Mouse (Mus musculus) ES-Bruce4 (cell line): Measurements from ENCODE around the gene Cyb5d2. TPM values are rescaled to one million over a fixed set of nuclear protein-coding genes. Genes with fewer than 3 reads are reported as not detected.
"Not testable (repeated sequence)": the region's sequence is repeated elsewhere in the genome, so short reads cannot be mapped to it uniquely, and the experiment has no call there.

ENCODE experiments used
- H3K27ac ChIP-seq: 2 replicates; pipeline ENCODE4 v1.5.1; 2012; ENCODE audit warnings: low read length, inconsistent platforms; ENCODE audit not compliant: insufficient read depth
- H3K27me3 ChIP-seq: 2 replicates; pipeline ENCODE4 v1.6.1; 2012; ENCODE audit warnings: mild to moderate bottlenecking, low read length, inconsistent platforms; ENCODE audit not compliant: control insufficient read depth, poor library complexity, insufficient read depth, severe bottlenecking
- H3K36me3 ChIP-seq: 2 replicates; pipeline ENCODE4 v1.6.1; 2012; ENCODE audit warnings: inconsistent platforms, mild to moderate bottlenecking, low read length, moderate library complexity; ENCODE audit not compliant: control insufficient read depth, poor library complexity, insufficient read depth, severe bottlenecking
- H3K4me1 ChIP-seq: one replicate; pipeline ENCODE4 v1.8.1; 2011; ENCODE audit warnings: low read length; ENCODE audit not compliant: control insufficient read depth, insufficient read depth
- H3K4me3 ChIP-seq: 2 replicates; pipeline ENCODE4 v1.5.1; 2011; ENCODE audit warnings: low read depth, mild to moderate bottlenecking, low read length
- H3K9ac ChIP-seq: 2 replicates; pipeline ENCODE4 v1.6.1; 2012; ENCODE audit warnings: low read depth, mild to moderate bottlenecking, inconsistent platforms; ENCODE audit not compliant: poor library complexity, severe bottlenecking
- H3K9me3 ChIP-seq: replicated peaks from 2 replicates; pipeline ENCODE4 v1.6.1; 2012; ENCODE audit warnings: mild to moderate bottlenecking, low read length, inconsistent platforms; ENCODE audit not compliant: control insufficient read depth, poor library complexity, insufficient read depth, severe bottlenecking
- CTCF ChIP-seq: IDR thresholded peaks from one replicate; pipeline ENCODE4 v1.8.1; 2011; ENCODE audit warnings: low read depth, low read length
- EP300 ChIP-seq: IDR thresholded peaks from 2 replicates; pipeline ENCODE4 v1.6.1; 2011; ENCODE audit warnings: low read depth, low read length; ENCODE audit not compliant: insufficient read depth
- POLR2A ChIP-seq: IDR thresholded peaks from one replicate; pipeline ENCODE4 v1.8.1; 2011; ENCODE audit warnings: low read length; ENCODE audit not compliant: insufficient read depth
- polyA plus RNA-seq: library from polyadenylated mRNA; stranded (reverse); fragments of >200 nt; gene quantifications from 2 replicates; pipeline ENCODE4 v1.2.4, GENCODE M21; 2011; ENCODE audit warnings: low read depth; ENCODE audit not compliant: missing spikeins, insufficient read depth, insufficient read length

Cyb5d2 gene
- polyA plus RNA-seq, 1 experiment = 7.5 TPM

GRCm38 (mm10) chr11:72795149-72795454 is 840 bp downstream of the Cyb5d2 start:
- no peak overlapping the region for H3K27ac ChIP-seq
- H3K4me1 ChIP-seq = no peaks in the 10 kb centered on the region
- H3K4me3 ChIP-seq = peak overlapping the region; percentile 90
- no peaks in the 10 kb centered on the region for H3K27me3 ChIP-seq
- no peaks in the 10 kb centered on the region for H3K36me3 ChIP-seq
- no peak for TF ChIP-seq EP300
- TF ChIP-seq CTCF = no peak
- no peak for TF ChIP-seq POLR2A
- no peaks in the 10 kb centered on the region for H3K9me3 ChIP-seq
- peak overlapping the region; percentile 75 for H3K9ac ChIP-seq

DNA sequence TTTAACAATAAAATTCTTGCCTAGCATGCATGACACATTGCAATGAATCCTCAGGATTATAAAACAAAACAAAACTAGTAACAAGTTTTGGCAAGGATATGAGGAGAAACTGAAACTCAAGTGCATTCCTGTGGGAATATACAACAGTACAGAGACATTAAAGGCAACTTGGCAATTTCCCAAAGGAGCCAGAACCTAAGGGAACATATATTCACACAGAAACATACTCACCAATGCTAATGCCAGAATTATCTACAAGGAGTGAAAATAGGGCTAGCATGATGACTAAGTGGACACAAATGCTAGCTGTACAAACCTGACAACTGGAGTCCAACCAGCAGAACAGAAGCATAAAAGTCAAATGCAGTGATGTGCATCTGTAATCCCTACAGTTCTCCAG is 3.9 kb downstream of the Cyb5d2 start:
- TF ChIP-seq CTCF (no peak), POLR2A (no peak), EP300 (no peak)
- Histone ChIP-seq H3K36me3 (no peaks in the 10 kb centered on the region), H3K9ac (no peak overlapping the region), H3K27me3 (no peaks in the 10 kb centered on the region), H3K9me3 (no peaks in the 10 kb centered on the region), H3K4me3 (no peak overlapping the region), H3K4me1 (no peaks in the 10 kb centered on the region), H3K27ac (no peak overlapping the region)

- no peaks in the 10 kb centered on the region for H3K4me1 ChIP-seq
- no peak overlapping the region for H3K27ac ChIP-seq
- no peak for TF ChIP-seq CTCF
- no peak for TF ChIP-seq POLR2A
- no peak for TF ChIP-seq EP300
- H3K9me3 ChIP-seq = no peaks in the 10 kb centered on the region
- no peaks in the 10 kb centered on the region for H3K27me3 ChIP-seq
- H3K9ac ChIP-seq = no peak overlapping the region
- H3K4me3 ChIP-seq = no peak overlapping the region
- H3K36me3 ChIP-seq = no peaks in the 10 kb centered on the region
These were observed 13.4 kb downstream of the Cyb5d2 start for GRCm38 (mm10) chr11:72782503-72782902.

DNA sequence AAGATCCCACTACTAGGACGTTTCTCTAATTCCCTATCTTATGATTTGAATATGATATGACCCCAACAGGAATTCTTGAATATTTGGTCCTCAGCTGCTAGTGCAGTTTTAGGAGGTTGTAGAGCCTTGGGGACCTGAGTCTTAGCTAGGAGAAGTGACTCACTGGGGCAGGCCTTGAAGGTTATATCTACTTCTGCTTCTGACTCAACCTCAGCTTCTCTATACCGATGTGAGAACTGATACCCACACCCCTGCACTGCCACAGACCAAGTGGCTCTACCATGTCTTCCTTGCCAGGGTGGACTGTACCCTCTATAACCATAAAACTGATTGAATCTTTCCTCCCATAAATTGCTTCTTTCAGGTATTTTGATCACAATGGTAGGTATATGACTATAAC is 13.8 kb downstream of the Cyb5d2 start:
- no peak for TF ChIP-seq EP300
- TF ChIP-seq CTCF = no peak
- no peak for TF ChIP-seq POLR2A
- Histone ChIP-seq H3K27me3 (no peaks in the 10 kb centered on the region), H3K27ac (no peak overlapping the region), H3K36me3 (no peaks in the 10 kb centered on the region), H3K4me1 (no peaks in the 10 kb centered on the region), H3K4me3 (no peak overlapping the region), H3K9me3 (no peaks in the 10 kb centered on the region), H3K9ac (no peak overlapping the region)

- H3K4me3 ChIP-seq = no peak overlapping the region
- no peaks in the 10 kb centered on the region for H3K4me1 ChIP-seq
- no peak overlapping the region for H3K27ac ChIP-seq
- peaks cover 7% of the 10 kb centered on the region; the same call in 1 of the 2 replicates for H3K9me3 ChIP-seq
- H3K36me3 ChIP-seq = no peaks in the 10 kb centered on the region
- H3K9ac ChIP-seq = no peak overlapping the region
- H3K27me3 ChIP-seq = no peaks in the 10 kb centered on the region
- no peak for TF ChIP-seq POLR2A
- no peak for TF ChIP-seq CTCF
- no peak for TF ChIP-seq EP300
These were observed 17.0 kb downstream of the Cyb5d2 start for GRCm38 (mm10) chr11:72778957-72779356.

GRCm38 (mm10) chr11:72772611-72773010 is 23.3 kb downstream of the Cyb5d2 start:
- H3K4me3 ChIP-seq, H3K27ac ChIP-seq, H3K9ac ChIP-seq, H3K27me3 ChIP-seq, H3K36me3 ChIP-seq, H3K4me1 ChIP-seq, H3K9me3 ChIP-seq: not testable (repeated sequence)

DNA sequence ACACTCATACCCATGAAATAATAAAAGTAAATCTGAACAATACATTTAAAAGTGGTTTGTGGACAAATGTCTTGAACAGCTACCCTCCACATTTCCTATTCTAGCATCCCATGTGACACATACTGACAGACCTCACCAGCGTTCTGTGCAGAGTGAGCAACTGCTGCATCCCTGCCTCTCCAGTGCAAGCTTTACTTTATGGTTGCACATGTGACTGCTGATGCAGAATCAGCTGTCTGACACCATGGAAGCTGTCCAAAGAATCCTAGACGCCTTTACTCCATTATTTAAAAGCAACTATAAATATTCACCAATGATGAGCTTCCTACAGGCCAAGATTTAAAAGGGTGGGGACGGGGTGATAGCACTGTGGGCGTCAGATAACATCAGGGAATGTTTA is 24.5 kb downstream of the Cyb5d2 start:
- Histone ChIP-seq H3K4me3 (no peak overlapping the region), H3K27me3 (no peaks in the 10 kb centered on the region), H3K4me1 (no peaks in the 10 kb centered on the region)

More for the DNA sequence above, 24.5 kb downstream of the Cyb5d2 start:
- no peak overlapping the region for H3K9ac ChIP-seq
- H3K36me3 ChIP-seq = peaks cover 7% of the 10 kb centered on the region; the same call in 1 of the 2 replicates
- H3K9me3 ChIP-seq = peaks cover 6% of the 10 kb centered on the region; the same call in 1 of the 2 replicates
- H3K27ac ChIP-seq = no peak overlapping the region
- no peak for TF ChIP-seq CTCF
- no peak for TF ChIP-seq POLR2A
- TF ChIP-seq EP300 = no peak
